Mouse (Mus musculus) heart, adult 2 months (tissue): ENCODE data around the gene Frmd7. TPM values are rescaled to one million over a fixed set of nuclear protein-coding genes. Genes with fewer than 3 reads are reported as not detected.

Source experiments
- DNase-seq, 2 experiments: peaks; one replicate each; pipeline ENCODE4 v3.0.0; 2021
- H3K27ac ChIP-seq: fragments of 200-600 bp; 2 replicates; pipeline ENCODE4 v1.8.1; 2022
- H3K27me3 ChIP-seq: fragments of 200-500 bp; 2 replicates; pipeline ENCODE4 v1.6.1; 2012; ENCODE audit warnings: mild to moderate bottlenecking, low read length, inconsistent platforms, mixed read lengths; ENCODE audit not compliant: control insufficient read depth, insufficient read depth
- H3K36me3 ChIP-seq: fragments of 200-500 bp; 2 replicates; pipeline ENCODE4 v1.6.1; 2012; ENCODE audit warnings: low read length, inconsistent platforms; ENCODE audit not compliant: control insufficient read depth, insufficient read depth
- H3K4me1 ChIP-seq: fragments of 200-500 bp; 2 replicates; pipeline ENCODE4 v1.6.1; 2011; ENCODE audit warnings: low read length; ENCODE audit not compliant: control insufficient read depth, insufficient read depth
- H3K4me3 ChIP-seq: fragments of 200-600 bp; 2 replicates; pipeline ENCODE4 v1.8.1; 2022
- H3K79me2 ChIP-seq: fragments of 200-500 bp; replicated peaks from 2 replicates; pipeline ENCODE4 v1.6.1; 2012; ENCODE audit warnings: mild to moderate bottlenecking, inconsistent platforms, low read length, moderate library complexity, mixed read lengths; ENCODE audit not compliant: control insufficient read depth, insufficient read depth
- H3K9ac ChIP-seq: fragments of 200-500 bp; 2 replicates; pipeline ENCODE4 v1.6.1; 2012; ENCODE audit warnings: low read depth, mild to moderate bottlenecking, control low read depth, inconsistent platforms, low read length, mixed read lengths
- CTCF ChIP-seq: fragments of 200-600 bp; IDR thresholded peaks from 2 replicates; pipeline ENCODE4 v1.8.1; 2022; ENCODE audit warnings: antibody characterized with exemption, mild to moderate bottlenecking, moderate library complexity
- EP300 ChIP-seq: fragments of 200-500 bp; IDR thresholded peaks from 2 replicates; pipeline ENCODE4 v1.6.1; 2011; ENCODE audit warnings: low read depth, low read length, control low read depth; ENCODE audit not compliant: insufficient read depth
- POLR2A ChIP-seq: fragments of 200-500 bp; IDR thresholded peaks from 2 replicates; pipeline ENCODE4 v1.6.1; 2011; ENCODE audit warnings: mild to moderate bottlenecking, low read depth, low read length, control low read depth; ENCODE audit not compliant: insufficient read depth
- WGBS: fragments of 180-500 bp; shearing (Covaris S2); methylation state at CpG from one replicate; pipeline ENCODE4 v1.1.7; 2018; 5-methylcytosine and 5-hydroxymethylcytosine counted together
- intact Hi-C: fragments of 180-260 bp; cut with DNase I; formaldehyde crosslinking; loops from one replicate; pipeline ENCODE4 v1.15.1; 2025
- polyA plus RNA-seq: library from polyadenylated mRNA; depleted of rRNA; stranded (reverse); fragments of >200 nt; gene quantifications from 2 replicates; pipeline ENCODE4 v1.2.3, GENCODE M21; 2012
- total RNA-seq, 2 experiments: library from RNA; stranded (reverse); gene quantifications; 2 replicates each; pipeline ENCODE4 v1.2.3; 2021

Frmd7 gene
- total and polyA plus RNA-seq, 3 experiments = 0.10 to 0.12 TPM; not detected in 1

DNA sequence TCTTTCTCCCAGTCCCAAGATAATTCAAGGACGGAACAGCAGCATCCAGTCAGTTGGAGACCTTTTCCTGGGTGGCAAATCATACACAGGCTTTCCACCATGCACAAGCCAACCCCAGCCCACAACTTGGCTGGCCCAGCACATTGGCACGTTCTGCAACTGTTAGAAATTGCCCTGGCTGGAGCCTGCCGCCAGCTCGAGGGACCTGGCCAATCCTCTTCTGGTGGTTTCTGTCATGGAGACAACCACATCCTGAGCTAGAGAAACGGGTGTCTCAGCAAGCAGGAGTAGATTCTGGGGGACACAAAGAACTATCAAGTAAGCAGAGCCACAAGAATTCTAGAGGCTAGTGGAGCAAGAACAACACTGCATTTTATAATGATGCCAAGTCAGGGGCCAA is 32.6 kb downstream of the Frmd7 start:
- H3K9ac ChIP-seq = no peak overlapping the region
- WGBS = 68% methylated on average over 5 of the region's 5 CpGs
- no peak overlapping the region for H3K27ac ChIP-seq
- H3K4me1 ChIP-seq = no peaks in the 10 kb centered on the region
- no peaks in the 10 kb centered on the region for H3K36me3 ChIP-seq
- no peak for DNase-seq
- H3K79me2 ChIP-seq = no peaks in the 10 kb centered on the region
- no peaks in the 10 kb centered on the region for H3K27me3 ChIP-seq
- intact Hi-C loops = no loop called here
- no peak overlapping the region for H3K4me3 ChIP-seq
- no peak for TF ChIP-seq CTCF
- TF ChIP-seq POLR2A = no peak
- no peak for TF ChIP-seq EP300

GRCm38 (mm10) chrX:50903497-50903896 is 39.0 kb downstream of the Frmd7 start:
- intact Hi-C loops = no loop called here
- H3K4me1 ChIP-seq = no peaks in the 10 kb centered on the region

DNA sequence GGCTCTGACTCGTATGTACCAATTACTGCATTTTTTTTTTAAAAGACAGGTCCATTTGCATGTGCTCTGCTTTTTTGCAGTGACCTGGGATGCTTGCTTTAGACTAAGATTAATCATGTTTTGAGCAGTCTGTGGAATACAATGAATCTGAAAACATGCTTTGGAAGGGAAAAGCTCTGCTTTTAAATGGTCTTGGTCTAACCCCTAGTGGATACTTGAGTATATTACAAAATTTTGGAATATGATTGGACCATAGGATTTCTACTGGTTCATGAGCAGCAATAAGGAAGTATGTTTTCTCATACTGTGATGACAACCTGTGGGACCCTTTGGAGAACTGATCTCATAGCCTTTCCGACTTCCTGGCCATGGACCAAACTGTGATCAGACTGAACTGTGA is 54.5 kb downstream of the Frmd7 start:
- intact Hi-C loops = no loop called here
- DNase-seq = no peak
- Histone ChIP-seq H3K27me3 (no peaks in the 10 kb centered on the region), H3K9ac (no peak overlapping the region), H3K36me3 (no peaks in the 10 kb centered on the region), H3K4me1 (no peaks in the 10 kb centered on the region), H3K4me3 (no peak overlapping the region), H3K79me2 (no peaks in the 10 kb centered on the region), H3K27ac (no peak overlapping the region)
- 55% methylated on average over 2 of the region's 2 CpGs for WGBS
- peak; percentile 39 for TF ChIP-seq CTCF
- no peak for TF ChIP-seq POLR2A
- TF ChIP-seq EP300 = no peak

More at GRCm38 (mm10) chrX:50903497-50903896, 39.0 kb downstream of the Frmd7 start:
- Histone ChIP-seq H3K9ac (no peak overlapping the region), H3K27ac (no peak overlapping the region), H3K79me2 (no peaks in the 10 kb centered on the region), H3K36me3 (no peaks in the 10 kb centered on the region), H3K27me3 (no peaks in the 10 kb centered on the region), H3K4me3 (no peak overlapping the region)
- no peak for DNase-seq
- WGBS = 70% methylated on average over 3 of the region's 3 CpGs
- no peak for TF ChIP-seq CTCF
- no peak for TF ChIP-seq EP300
- TF ChIP-seq POLR2A = no peak

DNA sequence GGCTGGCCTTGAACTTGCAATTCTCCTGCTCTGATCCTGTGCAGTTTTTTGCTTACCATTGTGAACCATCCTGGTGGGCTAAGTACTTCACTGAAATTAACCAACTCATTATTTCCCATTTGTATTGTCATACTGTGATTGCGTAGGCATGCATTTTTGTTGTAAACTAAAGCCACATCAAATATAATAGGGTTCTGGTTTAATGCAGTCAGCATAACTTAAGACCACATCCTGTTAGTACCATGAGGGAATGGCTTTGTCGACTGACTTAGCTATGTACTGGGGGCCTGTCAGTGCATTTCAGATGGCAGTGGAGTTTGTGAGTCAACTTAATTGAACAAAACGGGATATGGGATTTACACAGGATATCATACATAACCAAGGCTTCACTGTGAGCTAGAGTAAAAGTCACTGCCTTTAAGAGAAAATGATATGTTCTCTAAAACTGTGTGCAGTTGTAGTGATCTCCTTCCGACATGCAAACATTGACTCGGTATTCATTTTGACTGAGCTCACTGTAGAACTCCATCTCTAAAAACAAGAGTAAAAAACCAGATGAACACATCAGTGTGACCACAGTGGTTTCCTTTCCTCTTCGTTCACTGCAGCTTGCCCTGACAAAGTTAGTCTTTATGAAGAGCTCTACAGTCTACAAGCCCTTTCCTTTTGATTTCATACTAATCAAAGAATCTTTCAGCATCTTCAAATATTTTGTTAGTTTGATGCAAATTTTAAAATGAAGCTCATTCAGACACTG is 68.1 kb downstream of the Frmd7 start:
- intact Hi-C loops = loop anchor here (10.0 kb wide), 1 partner anchor 60 kb away; no protein-coding TSS in a partner anchor
- Histone ChIP-seq H3K36me3 (no peaks in the 10 kb centered on the region), H3K4me1 (no peaks in the 10 kb centered on the region), H3K27me3 (no peaks in the 10 kb centered on the region), H3K27ac (no peak overlapping the region), H3K79me2 (no peaks in the 10 kb centered on the region), H3K4me3 (no peak overlapping the region), H3K9ac (no peak overlapping the region)
- TF ChIP-seq POLR2A = no peak
- no peak for TF ChIP-seq EP300
- TF ChIP-seq CTCF = no peak
- DNase-seq = no peak
- 77% methylated on average over 6 of the region's 6 CpGs for WGBS

DNA sequence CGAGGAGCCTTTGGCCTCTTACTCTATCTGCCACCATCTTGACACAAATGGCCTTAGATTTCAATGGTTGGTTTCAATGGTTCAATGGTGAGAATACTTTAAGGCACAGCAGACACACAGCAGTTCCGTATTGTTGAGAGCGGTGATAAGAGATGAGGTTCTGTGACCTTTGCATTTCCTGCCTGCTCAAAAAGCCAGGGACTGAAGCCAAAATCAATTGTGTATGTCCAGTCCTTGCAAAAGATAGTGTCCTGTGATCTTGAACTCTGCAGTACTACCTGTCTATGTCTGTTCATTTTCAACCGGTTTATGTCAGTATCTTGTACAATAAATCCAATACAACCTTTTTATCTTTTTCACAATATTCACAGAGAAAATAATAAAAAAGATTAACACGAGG is 77.8 kb downstream of the Frmd7 start:
- H3K4me3 ChIP-seq = no peak overlapping the region

DNA sequence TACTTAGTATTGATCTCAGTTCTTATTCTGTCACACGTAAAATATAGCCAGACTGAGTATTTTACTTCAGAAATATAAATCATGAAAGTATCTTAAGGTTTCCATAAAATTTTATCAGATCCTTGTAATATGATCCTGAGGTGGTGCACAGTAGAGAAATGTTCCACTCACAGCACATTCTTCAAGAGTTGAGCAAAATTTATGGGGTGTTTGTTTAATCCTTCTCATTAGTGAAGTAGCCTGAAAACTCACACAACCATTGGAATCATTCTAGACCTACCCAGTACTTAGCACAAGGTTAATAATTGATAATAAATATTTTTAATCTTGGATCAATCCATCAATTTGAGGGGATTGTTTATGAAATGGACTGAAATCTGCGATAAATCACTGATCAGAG is 78.7 kb downstream of the Frmd7 start:
- no peak overlapping the region for H3K9ac ChIP-seq
- TF ChIP-seq EP300 (no peak), POLR2A (no peak), CTCF (no peak)
- no peaks in the 10 kb centered on the region for H3K79me2 ChIP-seq
- no peaks in the 10 kb centered on the region for H3K4me1 ChIP-seq
- H3K36me3 ChIP-seq = no peaks in the 10 kb centered on the region
- no peak for DNase-seq
- no peaks in the 10 kb centered on the region for H3K27me3 ChIP-seq
- WGBS = 64% methylated on average over 2 of the region's 2 CpGs
- no peak overlapping the region for H3K27ac ChIP-seq
- H3K4me3 ChIP-seq = no peak overlapping the region
- intact Hi-C loops = no loop called here

More for the DNA sequence above, 77.8 kb downstream of the Frmd7 start:
- Histone ChIP-seq H3K4me1 (no peaks in the 10 kb centered on the region), H3K27me3 (no peaks in the 10 kb centered on the region), H3K36me3 (no peaks in the 10 kb centered on the region), H3K79me2 (no peaks in the 10 kb centered on the region), H3K9ac (no peak overlapping the region), H3K27ac (no peak overlapping the region)
- DNase-seq = no peak
- TF ChIP-seq CTCF (no peak), POLR2A (no peak), EP300 (no peak)
- intact Hi-C loops = no loop called here
- WGBS = 43% methylated on average over 5 of the region's 5 CpGs
